Mouse (Mus musculus) neural tube, embryonic 12.5 days (tissue): ENCODE measurements at regions not wholly inside any gene's neighbourhood (a gene's known extent, or its start where the extent isn't known, plus 50 kb on each side); places are given as distances from the start of the nearest gene placed in this dataset.
"Not testable (repeated sequence)": the region's sequence is repeated elsewhere in the genome, so short reads cannot be mapped to it uniquely, and the experiment has no call there.

Experiments used
- ATAC-seq: fragments of 200-750 bp; cut with Nextera tagmentation; 2 replicates; pipeline ENCODE4 v1.8.0; 2017; ENCODE audit warnings: low read depth, mild to moderate bottlenecking, moderate TSS enrichment, moderate library complexity; ENCODE audit not compliant: low FRiP score
- H3K27ac ChIP-seq: fragments of 300-500 bp; sonication (generic); 2 replicates; pipeline ENCODE4 v1.5.1; 2016
- H3K27me3 ChIP-seq: fragments of 300-500 bp; sonication (generic); replicated peaks from 2 replicates; pipeline ENCODE4 v1.6.1; 2016; ENCODE audit warnings: mild to moderate bottlenecking
- H3K36me3 ChIP-seq: fragments of 300-500 bp; sonication (generic); 2 replicates; pipeline ENCODE4 v1.6.1; 2016; ENCODE audit warnings: mild to moderate bottlenecking
- H3K4me1 ChIP-seq: fragments of 300-500 bp; sonication (generic); 2 replicates; pipeline ENCODE4 v1.6.1; 2016
- H3K4me2 ChIP-seq: fragments of 300-500 bp; sonication (generic); replicated peaks from 2 replicates; pipeline ENCODE4 v1.6.1; 2016; ENCODE audit warnings: mild to moderate bottlenecking
- H3K4me3 ChIP-seq: fragments of 300-500 bp; sonication (generic); 2 replicates; pipeline ENCODE4 v1.5.1; 2016
- H3K9ac ChIP-seq: fragments of 300-500 bp; sonication (generic); 2 replicates; pipeline ENCODE4 v1.6.1; 2016; ENCODE audit warnings: mild to moderate bottlenecking
- H3K9me3 ChIP-seq: fragments of 300-500 bp; sonication (generic); 2 replicates; pipeline ENCODE4 v1.6.1; 2016; ENCODE audit warnings: mild to moderate bottlenecking
- WGBS: fragments of 180-500 bp; shearing (Covaris S2); methylation state at CpG from one replicate; pipeline ENCODE4 v1.1.7; 2016; 5-methylcytosine and 5-hydroxymethylcytosine counted together

DNA sequence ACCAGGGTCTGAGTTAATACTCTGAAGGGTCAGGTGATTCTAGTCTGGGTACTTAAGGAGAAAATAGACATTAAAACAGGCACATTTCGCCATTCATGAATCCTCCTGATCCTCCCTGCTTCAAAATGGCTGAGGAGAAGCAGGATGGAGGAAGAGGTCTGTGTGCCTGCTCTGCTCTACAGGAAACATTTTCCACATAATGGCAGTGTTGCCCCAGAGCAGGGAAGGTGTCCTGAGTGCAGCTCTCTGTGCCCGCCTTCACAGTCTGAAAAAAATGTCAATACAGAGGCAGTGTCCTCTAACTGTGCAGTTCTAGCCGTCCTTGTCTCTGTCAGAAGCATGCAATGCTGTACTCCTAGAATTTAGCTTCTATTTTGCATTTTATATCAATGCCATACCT lies 169.3 kb upstream of the Olfr1324 start:
- H3K9ac ChIP-seq, H3K27me3 ChIP-seq, H3K27ac ChIP-seq, H3K4me2 ChIP-seq, H3K9me3 ChIP-seq, H3K4me3 ChIP-seq, ATAC-seq, H3K4me1 ChIP-seq: not testable (repeated sequence)
- peaks cover 13% of the 10 kb centered on the region for H3K36me3 ChIP-seq
- 79% methylated on average over 3 of the region's 3 CpGs for WGBS

DNA sequence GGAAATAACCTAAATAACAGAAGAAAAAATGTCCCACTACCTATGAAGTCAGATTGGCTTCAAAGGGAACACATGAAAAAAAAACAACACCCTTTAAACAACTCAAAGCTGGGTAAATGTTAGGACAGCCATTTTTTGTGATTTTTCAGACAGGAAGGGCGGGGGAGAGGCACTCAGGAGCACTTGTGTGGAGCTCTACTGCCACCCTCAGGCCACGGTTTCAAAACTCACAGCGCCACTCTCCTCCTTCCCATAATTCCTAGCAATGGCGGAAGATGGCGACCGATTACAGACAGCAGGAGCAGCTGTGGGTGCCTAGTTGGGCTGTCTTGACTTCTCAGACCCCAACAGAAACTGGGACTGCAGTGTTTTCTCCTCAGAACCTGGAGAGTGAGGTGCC lies 168.8 kb upstream of the Olfr1324 start:
- Histone ChIP-seq H3K4me2 (no peak overlapping the region), H3K4me1 (no peaks in the 10 kb centered on the region), H3K27me3 (no peaks in the 10 kb centered on the region), H3K36me3 (peaks cover 13% of the 10 kb centered on the region), H3K4me3 (no peak overlapping the region), H3K9ac (no peak overlapping the region), H3K9me3 (no peaks in the 10 kb centered on the region), H3K27ac (no peak overlapping the region)
- no peak for ATAC-seq
- 73% methylated on average over 6 of the region's 6 CpGs for WGBS

DNA sequence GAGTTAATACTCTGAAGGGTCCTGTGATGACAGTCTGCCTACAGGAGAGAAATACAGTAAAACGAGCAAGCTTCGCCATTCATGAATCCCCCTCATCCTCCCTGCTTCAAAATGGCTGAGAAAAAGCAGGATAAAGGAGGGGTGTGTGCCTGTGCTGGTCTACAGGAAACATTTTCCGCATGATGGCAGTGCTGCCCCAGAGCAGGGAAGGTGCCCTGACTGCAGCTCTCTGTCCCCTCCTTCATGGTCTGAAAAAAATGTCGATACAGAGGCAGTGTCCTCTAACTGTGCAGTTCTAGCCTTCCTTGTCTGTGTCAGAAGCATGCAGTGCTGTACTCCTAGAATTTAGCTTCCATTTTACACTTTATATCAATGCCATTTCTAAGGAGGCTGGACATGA lies 166.7 kb upstream of the Olfr1324 start:
- not testable (repeated sequence) for H3K27ac ChIP-seq, H3K27me3 ChIP-seq, H3K9ac ChIP-seq, H3K4me2 ChIP-seq, H3K4me3 ChIP-seq, H3K4me1 ChIP-seq, ATAC-seq, H3K9me3 ChIP-seq
- 85% methylated on average over 4 of the region's 4 CpGs for WGBS
- H3K36me3 ChIP-seq = peaks cover 21% of the 10 kb centered on the region

DNA sequence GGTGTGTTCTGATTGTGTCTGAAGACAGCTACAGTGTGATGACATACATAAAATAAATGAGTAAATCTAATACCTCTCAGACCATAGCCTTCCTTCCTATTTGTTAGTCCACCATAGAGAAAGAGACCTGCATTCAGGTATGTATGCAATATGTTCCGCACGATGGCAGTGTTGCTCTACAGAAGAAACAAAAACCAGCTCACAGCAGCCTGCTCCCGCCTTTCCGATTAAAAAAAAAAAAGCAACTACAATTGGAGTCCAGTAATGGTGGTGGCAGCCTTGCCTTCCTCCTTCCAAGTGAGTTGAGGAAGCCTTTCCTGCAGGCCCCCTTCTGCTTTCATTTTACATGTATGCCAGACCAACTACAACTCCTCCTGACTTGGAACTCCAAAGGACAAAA lies 163.2 kb upstream of the Olfr1324 start:
- H3K36me3 ChIP-seq = peaks cover 15% of the 10 kb centered on the region
- H3K9ac ChIP-seq = no peak overlapping the region
- no peak overlapping the region for H3K4me2 ChIP-seq
- no peaks in the 10 kb centered on the region for H3K27me3 ChIP-seq
- no peaks in the 10 kb centered on the region for H3K9me3 ChIP-seq
- H3K27ac ChIP-seq = no peak overlapping the region
- no peaks in the 10 kb centered on the region for H3K4me1 ChIP-seq
- no peak overlapping the region for H3K4me3 ChIP-seq
- ATAC-seq = no peak
- 66% methylated on average over 4 of the region's 4 CpGs for WGBS

DNA sequence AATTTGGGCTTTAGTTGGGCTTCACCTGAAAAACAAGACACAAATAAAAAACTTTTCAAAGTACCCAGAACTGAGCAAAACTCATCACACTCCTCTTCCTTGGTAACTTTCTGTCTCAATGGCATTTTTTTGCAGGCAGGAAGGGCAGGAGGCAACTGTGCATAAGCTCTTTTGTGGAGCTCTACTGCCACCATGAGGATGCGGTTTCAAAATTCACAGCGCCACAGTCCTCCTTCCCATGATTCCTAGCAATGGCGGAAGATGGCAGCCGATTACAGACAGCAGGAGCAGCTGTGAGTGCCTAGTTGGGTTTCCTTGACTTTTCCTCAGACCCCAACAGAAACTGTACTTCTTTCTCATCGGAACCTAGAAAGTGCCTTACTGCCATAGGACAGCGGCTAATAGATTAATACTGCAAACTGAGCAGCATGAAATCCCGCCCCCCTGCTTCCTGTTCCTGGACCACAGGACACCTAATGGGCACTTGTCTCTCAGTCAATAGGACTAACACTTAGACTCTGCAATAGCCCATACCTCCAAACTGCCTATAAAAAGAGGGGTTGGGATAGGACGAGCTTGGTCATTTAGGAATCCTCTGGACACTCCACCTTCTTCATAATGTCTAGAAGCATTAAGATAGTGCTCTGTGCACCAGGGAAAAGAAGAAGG lies 162.5 kb upstream of the Olfr1324 start:
- Histone ChIP-seq H3K4me2 (no peak overlapping the region), H3K27ac (no peak overlapping the region), H3K9ac (no peak overlapping the region), H3K27me3 (no peaks in the 10 kb centered on the region), H3K4me3 (no peak overlapping the region), H3K4me1 (no peaks in the 10 kb centered on the region), H3K9me3 (no peaks in the 10 kb centered on the region), H3K36me3 (peaks cover 15% of the 10 kb centered on the region)
- 72% methylated on average over 8 of the region's 8 CpGs for WGBS
- no peak for ATAC-seq

DNA sequence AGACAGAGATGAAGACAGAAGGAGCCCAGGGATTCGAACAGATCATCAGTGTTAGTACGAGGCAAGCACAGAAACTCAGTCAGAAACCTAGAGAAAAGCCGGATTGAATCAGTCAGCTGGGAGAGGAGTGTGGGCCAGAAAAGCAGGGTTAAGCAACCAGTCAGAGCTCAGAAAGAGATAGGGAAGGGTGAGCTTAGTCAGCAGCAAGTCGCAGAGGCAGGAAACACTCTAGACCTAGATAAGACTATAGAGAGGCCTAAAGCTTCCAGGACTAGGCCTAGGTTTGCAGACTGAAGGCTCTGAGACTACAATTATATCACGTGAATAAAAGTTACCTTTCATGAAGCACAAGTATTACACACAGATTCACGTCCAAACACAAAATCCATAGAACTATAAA lies 160.6 kb upstream of the Olfr1324 start:
- Histone ChIP-seq H3K9ac (no peak overlapping the region), H3K9me3 (no peaks in the 10 kb centered on the region), H3K4me1 (no peaks in the 10 kb centered on the region), H3K36me3 (peaks cover 20% of the 10 kb centered on the region), H3K4me2 (no peak overlapping the region), H3K4me3 (no peak overlapping the region), H3K27me3 (no peaks in the 10 kb centered on the region), H3K27ac (no peak overlapping the region)
- no peak for ATAC-seq
- 84% methylated on average over 6 of the region's 6 CpGs for WGBS

DNA sequence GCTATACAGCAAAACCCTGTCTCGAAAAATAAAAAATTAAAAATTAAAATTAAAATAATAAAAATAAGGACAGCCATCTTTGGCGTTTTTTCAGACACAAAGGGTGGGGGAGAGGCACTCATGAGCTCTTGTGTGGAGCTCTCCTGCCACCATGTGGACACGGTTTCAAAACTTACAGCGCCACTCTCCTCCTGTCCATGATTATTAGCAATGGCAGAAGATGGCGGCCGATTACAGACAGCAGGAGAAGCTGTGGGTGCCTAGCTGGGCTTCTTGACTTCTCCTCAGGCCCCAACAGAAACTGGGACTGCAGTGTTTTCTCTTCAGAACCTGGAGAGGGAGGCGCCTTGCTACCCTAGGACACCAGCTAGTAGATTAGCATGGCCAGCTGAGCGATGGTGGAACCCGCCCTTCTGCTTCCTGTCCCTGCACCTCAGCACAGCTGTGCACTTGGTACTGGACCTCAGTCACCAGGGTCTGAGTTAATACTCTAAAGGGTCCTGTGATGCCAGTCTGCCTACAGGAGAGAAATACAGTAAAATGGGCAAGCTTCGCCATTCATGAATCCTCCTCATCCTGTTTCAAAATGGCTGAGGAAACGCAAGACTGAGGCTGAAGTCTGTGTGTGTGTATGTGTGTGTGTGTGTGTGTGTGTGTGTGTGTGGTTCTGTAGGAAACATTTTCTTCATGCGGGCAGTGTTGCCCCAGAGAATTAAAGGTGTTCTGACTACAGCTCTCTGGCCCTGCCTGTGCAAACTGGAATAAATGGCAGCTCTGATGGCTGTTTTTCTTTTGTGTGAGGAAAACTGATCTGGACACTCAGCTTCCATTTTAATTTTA lies 155.7 kb upstream of the Olfr1324 start:
- H3K27ac ChIP-seq = no peak overlapping the region
- no peaks in the 10 kb centered on the region for H3K4me1 ChIP-seq
- ATAC-seq = no peak
- no peaks in the 10 kb centered on the region for H3K27me3 ChIP-seq
- H3K9me3 ChIP-seq = no peaks in the 10 kb centered on the region
- H3K36me3 ChIP-seq = peaks cover 13% of the 10 kb centered on the region
- 70% methylated on average over 12 of the region's 12 CpGs for WGBS
- no peak overlapping the region for H3K4me3 ChIP-seq
- no peak overlapping the region for H3K4me2 ChIP-seq
- H3K9ac ChIP-seq = no peak overlapping the region

DNA sequence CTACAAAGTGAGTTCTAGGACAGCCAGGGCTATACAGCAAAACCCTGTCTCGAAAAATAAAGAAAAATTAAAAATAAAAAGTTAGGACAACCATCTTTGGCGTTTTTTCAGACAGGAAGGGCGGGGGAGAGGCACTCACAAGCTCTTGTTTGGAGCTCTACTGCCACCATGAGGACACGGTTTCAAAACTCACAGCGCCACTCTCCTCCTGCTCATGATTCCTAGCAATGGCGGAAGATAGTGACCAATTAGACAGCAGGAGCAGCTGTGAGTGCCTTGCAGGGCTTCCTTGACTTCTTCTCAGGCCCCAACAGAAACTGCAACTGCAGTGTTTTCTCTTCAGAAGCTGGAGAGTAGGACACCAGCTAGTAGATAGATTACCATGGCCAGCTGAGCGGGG lies 151.9 kb upstream of the Olfr1324 start:
- Histone ChIP-seq H3K9ac (no peak overlapping the region), H3K9me3 (no peaks in the 10 kb centered on the region), H3K27me3 (no peaks in the 10 kb centered on the region), H3K36me3 (peaks cover 13% of the 10 kb centered on the region), H3K4me1 (no peaks in the 10 kb centered on the region), H3K4me2 (no peak overlapping the region), H3K4me3 (no peak overlapping the region), H3K27ac (no peak overlapping the region)
- 68% methylated on average over 7 of the region's 7 CpGs for WGBS
- no peak for ATAC-seq

DNA sequence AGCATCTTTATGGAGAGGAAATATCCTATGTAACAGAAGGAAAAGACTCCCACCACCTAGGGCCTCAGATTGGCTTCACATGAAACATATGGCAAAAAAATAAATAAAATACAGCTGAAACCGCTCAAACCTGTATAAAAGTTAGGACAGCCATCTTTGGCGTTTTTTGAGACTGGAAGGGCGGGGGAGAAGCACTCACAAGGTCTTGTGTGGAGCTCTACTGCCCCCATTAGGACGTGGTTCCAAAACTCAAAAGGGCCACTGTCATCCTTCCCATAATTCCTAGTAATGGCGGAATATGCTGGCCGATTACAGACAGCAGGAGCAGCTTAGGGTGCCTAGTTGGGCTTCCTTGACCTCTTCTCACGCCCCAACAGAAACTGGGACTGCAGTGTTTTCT lies 148.5 kb upstream of the Olfr1324 start:
- H3K27ac ChIP-seq = no peak overlapping the region

GRCm38 (mm10) chrX:50572191-50573095 lies 144.1 kb upstream of the Olfr1324 start:
- not testable (repeated sequence) for H3K4me1 ChIP-seq, H3K9ac ChIP-seq, ATAC-seq, H3K4me3 ChIP-seq, H3K9me3 ChIP-seq, H3K4me2 ChIP-seq, H3K27me3 ChIP-seq, H3K36me3 ChIP-seq, H3K27ac ChIP-seq
- WGBS = 76% methylated on average over 14 of the region's 14 CpGs

More for the DNA sequence above, 148.5 kb upstream of the Olfr1324 start:
- no peaks in the 10 kb centered on the region for H3K9me3 ChIP-seq
- H3K9ac ChIP-seq = no peak overlapping the region
- H3K4me1 ChIP-seq = no peaks in the 10 kb centered on the region
- no peak overlapping the region; the same call in 1 of the 2 replicates for H3K4me2 ChIP-seq
- H3K36me3 ChIP-seq = peaks cover 6% of the 10 kb centered on the region; the same call in 1 of the 2 replicates
- no peak overlapping the region for H3K4me3 ChIP-seq
- 68% methylated on average over 7 of the region's 7 CpGs for WGBS
- no peak for ATAC-seq
- H3K27me3 ChIP-seq = no peaks in the 10 kb centered on the region

GRCm38 (mm10) chrX:50569087-50569486 lies 140.8 kb upstream of the Olfr1324 start:
- no peak overlapping the region for H3K27ac ChIP-seq
- H3K27me3 ChIP-seq = no peaks in the 10 kb centered on the region
- WGBS = 74% methylated on average over 6 of the region's 6 CpGs
- no peaks in the 10 kb centered on the region for H3K4me1 ChIP-seq
- H3K9ac ChIP-seq = no peak overlapping the region
- peaks cover 12% of the 10 kb centered on the region for H3K36me3 ChIP-seq
- H3K4me2 ChIP-seq = no peak overlapping the region
- H3K9me3 ChIP-seq = no peaks in the 10 kb centered on the region
- ATAC-seq = no peak
- H3K4me3 ChIP-seq = no peak overlapping the region

DNA sequence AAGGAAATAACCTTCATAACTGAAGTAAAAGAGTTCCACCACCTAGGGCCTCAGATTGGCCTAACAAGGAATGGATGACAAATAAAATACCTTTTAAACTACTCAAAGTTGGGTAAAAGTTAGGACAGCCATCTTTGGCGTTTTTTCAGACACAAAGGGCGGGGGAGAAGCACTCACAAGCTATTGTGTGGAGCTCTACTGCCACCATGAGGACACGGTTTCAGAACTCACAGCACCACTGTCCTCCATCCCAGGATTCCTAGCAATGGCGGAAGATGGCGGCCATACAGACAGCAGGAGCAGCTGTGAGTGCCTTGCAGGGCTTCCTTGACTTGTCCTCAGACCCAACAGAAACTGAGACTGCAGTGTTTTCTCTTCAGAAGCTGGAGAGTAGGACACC lies 138.0 kb upstream of the Olfr1324 start:
- no peak for ATAC-seq
- no peak overlapping the region for H3K4me2 ChIP-seq

More for the DNA sequence above, 138.0 kb upstream of the Olfr1324 start:
- no peak overlapping the region for H3K4me3 ChIP-seq
- peaks cover 12% of the 10 kb centered on the region for H3K36me3 ChIP-seq
- H3K9ac ChIP-seq = no peak overlapping the region
- H3K4me1 ChIP-seq = no peaks in the 10 kb centered on the region
- H3K9me3 ChIP-seq = no peaks in the 10 kb centered on the region
- H3K27ac ChIP-seq = no peak overlapping the region
- 76% methylated on average over 5 of the region's 5 CpGs for WGBS
- no peaks in the 10 kb centered on the region for H3K27me3 ChIP-seq
